Mouse (Mus musculus) small intestine, adult 2 months (tissue): ENCODE data around the gene Shc4.

ENCODE experiments used
- CTCF ChIP-seq: fragments of 200-500 bp; IDR thresholded peaks from 2 replicates; pipeline ENCODE4 v1.5.1; 2012; ENCODE audit warnings: low read depth, mild to moderate bottlenecking, control low read depth, inconsistent platforms, low read length, moderate library complexity, mixed read lengths; ENCODE audit not compliant: insufficient replicate concordance, insufficient read length; ENCODE audit errors: extremely low read depth
- POLR2A ChIP-seq: fragments of 200-500 bp; IDR thresholded peaks from 2 replicates; pipeline ENCODE4 v1.6.1; 2012; ENCODE audit warnings: low read depth, mild to moderate bottlenecking, control low read depth, inconsistent platforms, low read length, moderate library complexity

GRCm38 (mm10) chr2:125749330-125749729 lies 25.4 kb upstream of the Shc4 start:
- TF ChIP-seq POLR2A, result no peak
- no peak for TF ChIP-seq CTCF
